Mouse (Mus musculus): ENCODE results near the gene Acss1. TPM values are rescaled to one million over a fixed set of nuclear protein-coding genes. Genes with fewer than 3 reads are reported as not detected.

Acss1 gene
- polyA plus RNA-seq, 1 experiment: 2.8 TPM

GRCm38 (mm10) chr2:150656975-150657768, 11.1 kb downstream of the Acss1 start:
- H3K4me3 ChIP-seq (replicated peaks): no peak overlapping the region
- peaks cover 12% of the 10 kb centered on the region for H3K27me3 ChIP-seq (replicated peaks)
- peaks cover 7% of the 10 kb centered on the region; the same call in 1 of the 2 replicates for H3K9me3 ChIP-seq
- TF ChIP-seq GATA1 (IDR thresholded peaks at IDR 0.05; ENCODE audit: borderline replicate concordance, low read length): no peak
- TF ChIP-seq FLI1 (IDR thresholded peaks at IDR 0.05; ENCODE audit: low read length): no peak
- peaks cover 24% of the 10 kb centered on the region for H3K36me3 ChIP-seq (replicated peaks; ENCODE audit: low read length)
- peaks cover 4% of the 10 kb centered on the region; the same call in 1 of the 2 replicates for H3K4me1 ChIP-seq

DNA sequence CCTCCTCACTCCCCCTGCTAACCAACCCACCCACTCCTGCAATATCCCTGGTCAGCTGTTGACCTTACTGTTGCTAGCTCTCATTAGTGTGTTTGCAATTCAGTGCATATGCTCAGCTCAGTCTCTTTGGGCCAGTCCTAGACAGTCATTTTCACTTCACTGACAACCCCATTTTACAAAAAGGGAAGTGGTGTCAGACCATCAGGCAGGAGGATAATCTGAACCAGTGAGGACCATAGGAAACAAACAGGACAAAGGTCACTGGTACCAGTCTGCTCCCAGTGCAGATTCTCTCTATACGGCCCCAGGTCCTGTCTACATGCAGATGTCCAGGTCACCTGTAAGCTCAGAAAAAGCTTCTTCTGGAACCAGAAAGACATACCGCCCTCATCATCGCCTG, 12.2 kb downstream of the Acss1 start:
- peaks cover 7% of the 10 kb centered on the region; the same call in 1 of the 2 replicates for H3K9me3 ChIP-seq
- peaks cover 10% of the 10 kb centered on the region for H3K27me3 ChIP-seq (replicated peaks)
- H3K4me3 ChIP-seq (replicated peaks): no peak overlapping the region
- no peak for TF ChIP-seq GATA1 (IDR thresholded peaks at IDR 0.05; ENCODE audit: borderline replicate concordance, low read length)
- no peak for TF ChIP-seq FLI1 (IDR thresholded peaks at IDR 0.05; ENCODE audit: low read length)
- H3K36me3 ChIP-seq (replicated peaks; ENCODE audit: low read length): peaks cover 24% of the 10 kb centered on the region
- peaks cover 6% of the 10 kb centered on the region for H3K4me1 ChIP-seq

- peaks cover 7% of the 10 kb centered on the region; the same call in 1 of the 2 replicates for H3K9me3 ChIP-seq
- peaks cover 10% of the 10 kb centered on the region for H3K4me1 ChIP-seq
- no peak overlapping the region for H3K4me3 ChIP-seq (replicated peaks)
- peaks cover 24% of the 10 kb centered on the region for H3K36me3 ChIP-seq (replicated peaks; ENCODE audit: low read length)
- TF ChIP-seq FLI1 (IDR thresholded peaks at IDR 0.05; ENCODE audit: low read length): no peak
- TF ChIP-seq GATA1 (IDR thresholded peaks at IDR 0.05; ENCODE audit: borderline replicate concordance, low read length): no peak
- peaks cover 8% of the 10 kb centered on the region for H3K27me3 ChIP-seq (replicated peaks)
Measured at GRCm38 (mm10) chr2:150655290-150655689, 13.0 kb downstream of the Acss1 start.

DNA sequence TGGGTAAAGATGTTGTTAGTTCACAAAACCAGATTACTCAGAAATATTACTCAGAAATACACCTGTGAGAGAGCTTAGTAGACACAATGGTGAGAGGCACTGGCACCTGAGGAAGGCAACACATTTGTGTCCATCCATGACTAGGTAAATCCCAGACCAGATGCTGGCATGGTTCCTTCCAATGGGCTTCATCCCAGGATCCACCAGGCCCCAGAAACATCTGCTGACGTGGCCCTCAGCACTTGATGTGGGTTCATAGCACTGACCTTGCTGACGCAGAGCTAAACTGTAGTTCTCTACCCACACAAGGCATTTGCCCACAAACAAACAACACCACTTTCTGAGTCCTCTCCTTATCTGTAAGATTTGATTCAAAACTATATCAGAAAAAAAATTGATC, 13.5 kb downstream of the Acss1 start:
- H3K36me3 ChIP-seq (replicated peaks; ENCODE audit: low read length): peaks cover 24% of the 10 kb centered on the region
- peaks cover 6% of the 10 kb centered on the region for H3K27me3 ChIP-seq (replicated peaks)
- TF ChIP-seq FLI1 (IDR thresholded peaks at IDR 0.05; ENCODE audit: low read length) (no peak), GATA1 (IDR thresholded peaks at IDR 0.05; ENCODE audit: borderline replicate concordance, low read length) (no peak)
- H3K4me3 ChIP-seq (replicated peaks): no peak overlapping the region
- H3K9me3 ChIP-seq: peaks cover 7% of the 10 kb centered on the region; the same call in 1 of the 2 replicates
- peaks cover 10% of the 10 kb centered on the region for H3K4me1 ChIP-seq

DNA sequence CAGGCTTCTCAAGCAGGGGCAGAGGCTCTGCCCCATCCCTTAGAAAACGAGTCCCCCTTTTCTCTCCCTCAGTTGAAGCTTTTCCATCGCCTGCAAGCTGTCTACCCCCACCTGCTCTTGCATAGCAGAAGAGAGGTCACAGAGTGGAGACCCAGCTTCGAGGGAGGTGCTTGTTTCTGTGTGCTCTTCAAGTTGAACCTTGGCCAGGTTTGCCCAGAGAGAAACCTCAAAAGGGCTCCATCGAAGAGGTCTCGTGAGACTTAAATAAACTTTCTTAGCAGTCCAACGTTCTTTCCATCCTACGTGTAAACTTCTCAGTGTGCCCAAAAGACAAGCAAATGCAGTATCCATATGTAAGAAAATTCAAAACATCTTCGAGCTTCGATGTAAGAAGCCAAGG, 16.9 kb downstream of the Acss1 start:
- no peak for TF ChIP-seq FLI1 (IDR thresholded peaks at IDR 0.05; ENCODE audit: low read length)
- TF ChIP-seq GATA1 (IDR thresholded peaks at IDR 0.05; ENCODE audit: borderline replicate concordance, low read length): no peak
- Histone ChIP-seq H3K4me1 (peaks cover 15% of the 10 kb centered on the region), H3K9me3 (0 out of 2 replicates have a peak, but pooled peaks cover 3% of the 10 kb centered on the region), H3K4me3 (replicated peaks) (no peak overlapping the region), H3K27me3 (replicated peaks) (peaks cover 14% of the 10 kb centered on the region), H3K36me3 (replicated peaks; ENCODE audit: low read length) (peaks cover 6% of the 10 kb centered on the region)

DNA sequence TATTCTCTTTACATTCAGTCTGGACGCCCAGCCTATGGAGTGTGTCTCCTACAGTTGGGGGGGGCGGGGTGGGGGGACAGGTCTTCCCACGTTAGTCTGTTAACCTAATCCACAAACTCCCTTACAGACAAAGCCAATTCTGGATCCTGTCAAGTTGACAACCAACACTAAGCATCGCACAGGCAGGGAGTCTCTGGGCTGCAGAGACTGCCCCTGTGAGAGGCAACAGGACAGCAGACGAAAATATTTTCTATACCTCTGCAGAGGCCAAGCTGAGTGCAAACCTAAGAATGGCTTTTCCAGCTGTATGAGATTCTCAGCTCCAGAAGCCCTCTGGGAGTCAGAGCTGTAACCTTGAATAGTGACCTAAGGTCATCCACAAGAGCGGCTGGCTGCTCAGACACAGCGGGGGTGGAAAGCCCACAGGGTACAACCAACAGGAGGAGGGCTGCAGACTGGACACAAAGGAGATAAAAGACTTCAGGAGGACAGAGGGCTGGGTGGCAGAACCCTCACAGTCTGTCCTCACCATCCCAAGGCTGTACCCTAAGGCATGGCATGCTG, 17.7 kb downstream of the Acss1 start:
- Histone ChIP-seq H3K36me3 (replicated peaks; ENCODE audit: low read length) (peaks cover 6% of the 10 kb centered on the region), H3K4me3 (replicated peaks) (no peak overlapping the region), H3K27me3 (replicated peaks) (peaks cover 14% of the 10 kb centered on the region), H3K9me3 (0 out of 2 replicates have a peak, but pooled peaks cover 3% of the 10 kb centered on the region), H3K4me1 (peaks cover 11% of the 10 kb centered on the region)
- TF ChIP-seq GATA1 (IDR thresholded peaks at IDR 0.05; ENCODE audit: borderline replicate concordance, low read length): no peak
- TF ChIP-seq FLI1 (IDR thresholded peaks at IDR 0.05; ENCODE audit: low read length): no peak

DNA sequence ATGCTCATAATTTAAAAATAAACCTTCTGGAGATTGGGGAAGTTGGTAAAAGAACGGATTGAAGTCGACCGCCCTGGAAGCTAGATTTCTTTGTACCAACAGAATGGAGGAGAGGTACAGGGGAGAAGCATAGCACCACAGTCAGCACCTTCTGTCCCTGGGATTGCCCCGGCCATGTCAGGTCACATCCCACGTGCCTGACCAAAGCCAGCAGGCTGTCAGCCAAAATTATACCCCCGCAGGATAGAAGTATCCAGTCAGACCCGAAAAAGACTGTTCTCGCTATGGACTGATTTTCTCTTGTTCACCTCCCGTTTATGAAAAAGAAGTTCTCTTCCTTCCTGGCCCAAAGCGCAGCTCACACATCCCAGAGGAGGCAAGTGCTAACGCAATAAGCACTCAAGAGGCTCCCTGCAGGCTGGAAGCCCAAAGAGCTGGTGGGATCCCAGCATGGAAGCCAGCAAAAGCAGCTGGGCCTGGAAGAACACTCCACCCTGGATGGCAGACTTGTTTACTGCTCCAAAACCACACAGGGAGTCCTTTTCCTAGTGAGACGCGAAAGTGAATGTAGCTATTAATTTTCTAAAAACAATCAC, 19.9 kb downstream of the Acss1 start:
- peaks cover 11% of the 10 kb centered on the region for H3K4me1 ChIP-seq
- H3K36me3 ChIP-seq (replicated peaks; ENCODE audit: low read length): no peaks in the 10 kb centered on the region
- H3K9me3 ChIP-seq: no peaks in the 10 kb centered on the region
- no peak overlapping the region for H3K4me3 ChIP-seq (replicated peaks)
- TF ChIP-seq GATA1 (IDR thresholded peaks at IDR 0.05; ENCODE audit: borderline replicate concordance, low read length): no peak
- TF ChIP-seq FLI1 (IDR thresholded peaks at IDR 0.05; ENCODE audit: low read length): no peak
- peaks cover 18% of the 10 kb centered on the region for H3K27me3 ChIP-seq (replicated peaks)

GRCm38 (mm10) chr2:150647681-150648299, 20.5 kb downstream of the Acss1 start:
- Histone ChIP-seq H3K36me3 (replicated peaks; ENCODE audit: low read length) (no peaks in the 10 kb centered on the region), H3K9me3 (no peaks in the 10 kb centered on the region), H3K4me1 (peaks cover 11% of the 10 kb centered on the region), H3K4me3 (replicated peaks) (no peak overlapping the region), H3K27me3 (replicated peaks) (peaks cover 18% of the 10 kb centered on the region)
- TF ChIP-seq GATA1 (IDR thresholded peaks at IDR 0.05; ENCODE audit: borderline replicate concordance, low read length) (no peak), FLI1 (IDR thresholded peaks at IDR 0.05; ENCODE audit: low read length) (no peak)

GRCm38 (mm10) chr2:150646411-150647121, 21.7 kb downstream of the Acss1 start:
- H3K36me3 ChIP-seq (replicated peaks; ENCODE audit: low read length): peaks cover 8% of the 10 kb centered on the region
- peaks cover 11% of the 10 kb centered on the region for H3K4me1 ChIP-seq
- no peak for TF ChIP-seq FLI1 (IDR thresholded peaks at IDR 0.05; ENCODE audit: low read length)
- H3K9me3 ChIP-seq: no peaks in the 10 kb centered on the region
- peaks cover 20% of the 10 kb centered on the region for H3K27me3 ChIP-seq (replicated peaks)
- no peak overlapping the region for H3K4me3 ChIP-seq (replicated peaks)

Measured in megakaryocyte, embryonic 14.5 days (primary cell).